Mouse (Mus musculus): ENCODE measurements around the gene Abhd6.

Abhd6 gene

GRCm38 (mm10) chr14:8026769-8027531 is 24.2 kb downstream of the Abhd6 start:
- no peak for DNase-seq (ENCODE audit: extremely low read depth, low read depth, low spot score)

- no peak for DNase-seq (ENCODE audit: extremely low read depth, low read depth, low spot score)
Observed at GRCm38 (mm10) chr14:8028086-8028485, 25.4 kb downstream of the Abhd6 start.

- DNase-seq (ENCODE audit: extremely low read depth, low read depth, low spot score), result no peak
Observed at GRCm38 (mm10) chr14:8029752-8030151, 27.1 kb downstream of the Abhd6 start.

GRCm38 (mm10) chr14:8030535-8030934 is 27.8 kb downstream of the Abhd6 start:
- DNase-seq (ENCODE audit: extremely low read depth, low read depth, low spot score), result no peak

GRCm38 (mm10) chr14:8032087-8032944 is 29.6 kb downstream of the Abhd6 start:
- no peak for DNase-seq (ENCODE audit: extremely low read depth, low read depth, low spot score)

- no peak for DNase-seq (ENCODE audit: extremely low read depth, low read depth, low spot score)
Observed at GRCm38 (mm10) chr14:8034561-8034960, 31.9 kb downstream of the Abhd6 start.

GRCm38 (mm10) chr14:8035951-8036350 is 33.2 kb downstream of the Abhd6 start:
- DNase-seq (ENCODE audit: extremely low read depth, low read depth, low spot score), result no peak

GRCm38 (mm10) chr14:8036406-8036805 is 33.7 kb downstream of the Abhd6 start:
- no peak for DNase-seq (ENCODE audit: extremely low read depth, low read depth, low spot score)

- no peak for DNase-seq (ENCODE audit: extremely low read depth, low read depth, low spot score)
Observed at GRCm38 (mm10) chr14:8038150-8038549, 35.4 kb downstream of the Abhd6 start.

GRCm38 (mm10) chr14:8038791-8039448 is 36.2 kb downstream of the Abhd6 start:
- DNase-seq (ENCODE audit: extremely low read depth, low read depth, low spot score), result peak; percentile 70

- no peak for DNase-seq (ENCODE audit: extremely low read depth, low read depth, low spot score)
Observed at GRCm38 (mm10) chr14:8040179-8040578, 37.5 kb downstream of the Abhd6 start.

- peak; percentile 88 for DNase-seq (ENCODE audit: extremely low read depth, low read depth, low spot score)
Observed at GRCm38 (mm10) chr14:8040911-8041678, 38.4 kb downstream of the Abhd6 start.

- DNase-seq (ENCODE audit: extremely low read depth, low read depth, low spot score), result peak; percentile 84
Observed at GRCm38 (mm10) chr14:8042120-8042519, 39.4 kb downstream of the Abhd6 start.

GRCm38 (mm10) chr14:8042577-8042976 is 39.9 kb downstream of the Abhd6 start:
- DNase-seq (ENCODE audit: extremely low read depth, low read depth, low spot score), result no peak

GRCm38 (mm10) chr14:8044330-8044729 is 41.6 kb downstream of the Abhd6 start:
- no peak for DNase-seq (ENCODE audit: extremely low read depth, low read depth, low spot score)

- DNase-seq (ENCODE audit: extremely low read depth, low read depth, low spot score), result no peak
Observed at GRCm38 (mm10) chr14:8044786-8045185, 42.1 kb downstream of the Abhd6 start.

- DNase-seq (ENCODE audit: extremely low read depth, low read depth, low spot score), result no peak
Observed at GRCm38 (mm10) chr14:8045187-8045846, 42.6 kb downstream of the Abhd6 start.

- DNase-seq (ENCODE audit: extremely low read depth, low read depth, low spot score), result no peak
Observed at GRCm38 (mm10) chr14:8046839-8047238, 44.1 kb downstream of the Abhd6 start.

GRCm38 (mm10) chr14:8049334-8049733 is 46.6 kb downstream of the Abhd6 start:
- DNase-seq (ENCODE audit: extremely low read depth, low read depth, low spot score), result no peak

- DNase-seq (ENCODE audit: extremely low read depth, low read depth, low spot score), result no peak
Observed at GRCm38 (mm10) chr14:8051869-8052268, 49.2 kb downstream of the Abhd6 start.

All from fat pad, adult 2 months (tissue).